Mouse (Mus musculus) small intestine, adult 2 months (tissue): ENCODE measurements around the gene Vcp.

Experiments used
- CTCF ChIP-seq: fragments of 200-500 bp; IDR thresholded peaks from 2 replicates; pipeline ENCODE4 v1.5.1; 2012; ENCODE audit warnings: low read depth, mild to moderate bottlenecking, control low read depth, inconsistent platforms, low read length, moderate library complexity, mixed read lengths; ENCODE audit not compliant: insufficient replicate concordance, insufficient read length; ENCODE audit errors: extremely low read depth
- POLR2A ChIP-seq: fragments of 200-500 bp; IDR thresholded peaks from 2 replicates; pipeline ENCODE4 v1.6.1; 2012; ENCODE audit warnings: low read depth, mild to moderate bottlenecking, control low read depth, inconsistent platforms, low read length, moderate library complexity

DNA sequence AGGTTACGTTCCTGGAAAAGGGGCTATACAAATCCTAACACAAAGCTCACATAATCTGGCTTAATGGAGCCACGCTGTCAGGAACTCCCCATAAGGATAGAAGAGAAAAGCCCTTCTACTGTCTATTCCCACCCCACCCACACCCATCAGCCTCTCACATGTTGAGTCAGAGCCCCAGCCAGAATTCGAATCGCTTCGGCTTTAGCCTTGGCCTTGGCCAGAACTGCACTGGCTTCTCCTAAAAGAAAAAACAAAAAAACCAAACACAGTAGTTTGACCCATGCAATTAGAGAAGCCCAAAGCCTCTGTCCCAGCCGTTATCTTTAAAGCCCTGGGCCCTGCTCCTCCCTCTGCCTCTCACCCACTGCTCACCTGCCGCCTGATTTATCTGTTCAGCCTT is 28.8 kb upstream of the Vcp start:
- no peak for TF ChIP-seq CTCF
- TF ChIP-seq POLR2A, result no peak
